Mouse (Mus musculus): ENCODE results near the gene G6pc. TPM values are rescaled to one million over a fixed set of nuclear protein-coding genes. Genes with fewer than 3 reads are reported as not detected.

Gene G6pc
- total RNA-seq, 2 experiments from 2014 or later, result not detected

Small RNA genes lying within 50 kb of the gene (microRNA-seq; reads per million reads assigned to microRNA genes)
- gene Gm25593, result not detected
- gene Mir6929, result 8.5 reads per million, percentile 21 among the genes with 10 or more reads in this experiment

Other genes with a start within 250 kb of the G6pc start
- 10 to 100 TPM; 27.1 to 30.4 TPM for gene Retreg3, start 247.7 kb upstream of the G6pc start, total RNA-seq (2021)
- gene Tubg1, start 247.6 kb upstream of the G6pc start, total RNA-seq (2021), result 10 to 100 TPM; 24.7 to 26.2 TPM
- gene Tubg2, start 211.7 kb upstream of the G6pc start, total RNA-seq (2021), result 1 to 10 TPM; 2.7 to 3.3 TPM
- gene Cntnap1, start 197.0 kb upstream of the G6pc start, total RNA-seq (2021), result 1 to 10 TPM in 1 of 2 experiments, under 1 TPM in 1; 0.82 to 1.2 TPM
- 10 to 100 TPM; 19.4 to 24.2 TPM for gene Plekhh3, start 196.2 kb upstream of the G6pc start, total RNA-seq (2021)
- gene Ccr10, start 192.1 kb upstream of the G6pc start, total RNA-seq (2021), result not detected
- gene Ezh1, start 141.1 kb upstream of the G6pc start, total RNA-seq (2021), result 10 to 100 TPM; 25.3 to 26.3 TPM
- gene Ramp2, start 121.5 kb upstream of the G6pc start, total RNA-seq (2021), result 10 to 100 TPM; 30.1 to 31.0 TPM
- gene Vps25, start 113.9 kb upstream of the G6pc start, total RNA-seq (2021), result 10 to 100 TPM; 46.1 to 46.8 TPM
- gene Wnk4, start 107.0 kb upstream of the G6pc start, total RNA-seq (2021), result under 1 TPM; 0.23 to 0.26 TPM
- under 1 TPM; 0.31 to 0.37 TPM for gene Cntd1, start 88.5 kb upstream of the G6pc start, total RNA-seq (2021)
- 10 to 100 TPM; 71.2 to 81.6 TPM for gene Coa3, start 88.4 kb upstream of the G6pc start, total RNA-seq (2021)
- gene Becn1, start 65.3 kb upstream of the G6pc start, total RNA-seq (2021), result 10 to 100 TPM; 85.6 to 95.6 TPM
- gene Psme3, start 51.3 kb upstream of the G6pc start, total RNA-seq (2021), result 10 to 100 TPM; 66.4 to 81.3 TPM
- 1 to 10 TPM; 1.0 to 1.1 TPM for gene Aoc2, start 42.5 kb upstream of the G6pc start, total RNA-seq (2021)
- 1 to 10 TPM; 5.3 to 9.6 TPM for gene Aoc3, start 37.0 kb upstream of the G6pc start, total RNA-seq (2021)
- gene Aarsd1, start 50.1 kb downstream of the G6pc start, total RNA-seq (2021), result 10 to 100 TPM; 22.8 to 25.7 TPM
- gene Gm27029, start 57.2 kb downstream of the G6pc start, total RNA-seq (2021), result 1 to 10 TPM; 5.5 to 6.8 TPM
- 1 to 10 TPM; 7.5 to 7.7 TPM for gene Rundc1, start 57.5 kb downstream of the G6pc start, total RNA-seq (2021)
- 10 to 100 TPM; 74.3 to 82.6 TPM for gene Ptges3l, start 57.8 kb downstream of the G6pc start, total RNA-seq (2021)
- 10 to 100 TPM; 33.9 to 45.4 TPM for gene Rpl27, start 74.7 kb downstream of the G6pc start, total RNA-seq (2021)
- gene Ifi35, start 80.8 kb downstream of the G6pc start, total RNA-seq (2021), result 1 to 10 TPM; 8.6 to 8.7 TPM
- 1 to 10 TPM; 2.5 to 4.2 TPM for gene Rnd2, start 97.4 kb downstream of the G6pc start, total RNA-seq (2021)
- gene Vat1, start 98.7 kb downstream of the G6pc start, total RNA-seq (2021), result 10 to 100 TPM; 10.8 to 16.1 TPM
- under 1 TPM in 1 of 2 experiments, not detected in 1; 0.34 TPM for gene Brca1, start 184.4 kb downstream of the G6pc start, total RNA-seq (2021)
- 10 to 100 TPM; 63.0 to 66.2 TPM for gene Nbr1, start 184.6 kb downstream of the G6pc start, total RNA-seq (2021)
- gene Tmem106a, start 214.7 kb downstream of the G6pc start, total RNA-seq (2021), result 1 to 10 TPM; 1.5 to 2.4 TPM
- not detected for gene Gm11634, start 231.7 kb downstream of the G6pc start, total RNA-seq (2021)